Comparison of ENCODE assay signal across 8 mouse cellular contexts in genomic region chr12:110850929-110851256, GRCm38 (mm10). TPM values are rescaled to one million over a fixed set of nuclear protein-coding genes. Genes with fewer than 3 reads are reported as not detected.
DNase-seq lines count a peak whose midpoint lies in the region; ATAC-seq and TF ChIP-seq lines count a peak whose summit lies in the region.

No protein-coding gene starts in this region.

- no peaks in the 10 kb centered on the region for H3K27me3 ChIP-seq in C2C12 (ENCODE audit: control insufficient read depth, insufficient read depth, insufficient read length)
- peaks cover 5% of the 10 kb centered on the region for H3K27me3 ChIP-seq in forebrain, postnatal 0 days (ENCODE audit: insufficient read depth, low read length)
- no peaks in the 10 kb centered on the region for H3K27me3 ChIP-seq in liver, embryonic 13.5 days

- 25% methylated on average over 9 of the region's 9 CpGs for WGBS in forebrain, postnatal 0 days
- WGBS in liver, embryonic 13.5 days (ENCODE audit: insufficient replicate concordance), result 9% methylated on average over 9 of the region's 9 CpGs

- intact Hi-C loops in gastrocnemius, adult 2 months (cut with DNase I), result loop anchor here (5.0 kb wide), 1 partner anchor 141 kb away; no protein-coding TSS in a partner anchor
- intact Hi-C loops in left cerebral cortex, postnatal 14 days (cut with DNase I), result no loop called here

- ATAC-seq in forebrain, postnatal 0 days, result no peak
- peak; percentile 7; the same call in 1 of the 2 replicates for ATAC-seq in liver, embryonic 13.5 days (ENCODE audit: low read depth)

- TF ChIP-seq CTCF in gastrocnemius, adult 2 months (IDR thresholded peaks at IDR 0.05), result no peak
- TF ChIP-seq CTCF in C2C12 (IDR thresholded peaks at IDR 0.05; ENCODE audit: control insufficient read depth, insufficient read depth, insufficient read length), result no peak
- TF ChIP-seq CTCF in forebrain, postnatal 0 days (IDR thresholded peaks at IDR 0.05; ENCODE audit: low read depth), result no peak

- H3K4me3 ChIP-seq in gastrocnemius, adult 2 months, result peak overlapping the region; percentile 89
- peak overlapping the region; percentile 75 for H3K4me3 ChIP-seq in C2C12 (ENCODE audit: insufficient read depth, poor library complexity, severe bottlenecking)
- peak overlapping the region; percentile 87 for H3K4me3 ChIP-seq in forebrain, postnatal 0 days (ENCODE audit: low read depth, low read length)
- H3K4me3 ChIP-seq in liver, embryonic 13.5 days (replicated peaks), result peak overlapping the region; percentile 83

- peak overlapping the region; percentile 97 for H3ac ChIP-seq in C2C12 (ENCODE audit: control insufficient read depth, insufficient read length, low read depth)

- peaks cover 5% of the 10 kb centered on the region; the same call in 1 of the 2 replicates for H3K4me1 ChIP-seq in forebrain, postnatal 0 days (ENCODE audit: insufficient read depth)
- peaks cover 53% of the 10 kb centered on the region for H3K4me1 ChIP-seq in liver, embryonic 13.5 days (replicated peaks)

- no peaks in the 10 kb centered on the region for H3K9me3 ChIP-seq in forebrain, postnatal 0 days (ENCODE audit: low read length)
- H3K9me3 ChIP-seq in liver, embryonic 13.5 days (replicated peaks), result no peaks in the 10 kb centered on the region

- no peaks in the 10 kb centered on the region for H3K79me3 ChIP-seq in C2C12 (ENCODE audit: low read depth)

- H3K27ac ChIP-seq in gastrocnemius, adult 2 months, result peak overlapping the region; percentile 97
- H3K27ac ChIP-seq in forebrain, postnatal 0 days (ENCODE audit: low read depth, low read length), result no peak overlapping the region; the same call in 1 of the 2 replicates
- H3K27ac ChIP-seq in liver, embryonic 13.5 days, result peak overlapping the region; percentile 82

- peaks cover 11% of the 10 kb centered on the region for H3K79me2 ChIP-seq in C2C12 (ENCODE audit: control insufficient read depth, insufficient read depth)

- no peak for DNase-seq in gastrocnemius, adult 2 months
- DNase-seq in gastrocnemius, adult 8-10 months (ENCODE audit: low spot score in 2 of 2), result no peak
- DNase-seq in forebrain, postnatal 0 days, result no peak
- DNase-seq in liver, embryonic 13.5 days, result no peak
- DNase-seq in adrenal gland, postnatal 25 days, result no peak
- DNase-seq in left cerebral cortex, postnatal 14 days (ENCODE audit: low spot score in 2 of 2), result no peak
- DNase-seq in cerebellum, adult 8-10 months, result no peak

- peak overlapping the region; percentile 79 for H3K9ac ChIP-seq in forebrain, postnatal 0 days
- peak overlapping the region; percentile 88 for H3K9ac ChIP-seq in liver, embryonic 13.5 days

- peak overlapping the region; percentile 84 for H3K4me2 ChIP-seq in forebrain, postnatal 0 days (ENCODE audit: low read depth)
- H3K4me2 ChIP-seq in liver, embryonic 13.5 days, result peak overlapping the region; percentile 81

- no peaks in the 10 kb centered on the region for H3K36me3 ChIP-seq in C2C12 (ENCODE audit: control insufficient read depth, insufficient read depth)
- peaks cover 6% of the 10 kb centered on the region for H3K36me3 ChIP-seq in forebrain, postnatal 0 days (ENCODE audit: insufficient read depth)
- peaks cover 6% of the 10 kb centered on the region; the same call in 1 of the 2 replicates for H3K36me3 ChIP-seq in liver, embryonic 13.5 days

TF ChIP-seq in C2C12, 6 proteins besides CTCF, POLR2A, EP300 and RAD21:
- no peak for TF ChIP-seq FOSL1 (IDR thresholded peaks at IDR 0.05; ENCODE audit: insufficient read depth, low read length, poor library complexity, severe bottlenecking)
- no peak for TF ChIP-seq MYOG (IDR thresholded peaks at IDR 0.05; ENCODE audit: control insufficient read depth, extremely low read depth, insufficient read length)
- TF ChIP-seq CEBPB (IDR thresholded peaks at IDR 0.05; ENCODE audit: low read depth), result no peak
- no peak for TF ChIP-seq MYOD1 (IDR thresholded peaks at IDR 0.05; ENCODE audit: control insufficient read depth, insufficient read length, low read depth)
- TF ChIP-seq MAX (IDR thresholded peaks at IDR 0.05), result no peak
- TF ChIP-seq USF1 (IDR thresholded peaks at IDR 0.05; ENCODE audit: low read depth), result no peak

RNA-seq across cellular contexts. Expression of gene Zfp839, which starts 0.8 kb away (rescaled TPM):
- 1 to 10 TPM; 7.0 to 7.7 TPM for total RNA-seq in gastrocnemius, adult 2 months (2021)
- 1 to 10 TPM; 7.8 to 9.6 (median 8.4) TPM for total RNA-seq in gastrocnemius, adult 8-10 months (2022)
- 1.2 TPM for polyA plus RNA-seq in C2C12 (2012; fragmentation: generic; extraction: Trizol)
- total RNA-seq in forebrain, postnatal 0 days (2014; rRNA removed), result 4.5 and 5.9 TPM in 2 replicates
- polyA plus RNA-seq in forebrain, postnatal 0 days (2015; fragmentation: Nextera tagmentation; extraction: Ambion mirVana), result 0.63 and 2.4 TPM in 2 replicates
- polyA plus RNA-seq in liver, embryonic 13.5 days (2015; fragmentation: Nextera tagmentation; extraction: Ambion mirVana), result 1.6 TPM in 2 replicates
- total RNA-seq in adrenal gland, postnatal 25 days (2021), result 16.3 and 17.7 TPM in 2 replicates
- total RNA-seq in left cerebral cortex, postnatal 14 days (2021), result 1 to 10 TPM; 9.1 to 9.6 TPM

RNA-seq across cellular contexts. Expression of gene Mok, which starts 10.2 kb away (rescaled TPM):
- total RNA-seq in gastrocnemius, adult 2 months (2021), result under 1 TPM; 0.20 to 0.22 TPM
- total RNA-seq in gastrocnemius, adult 8-10 months (2022), result under 1 TPM in 2 of 4 experiments, not detected in 2; 0.35 to 0.52 TPM
- polyA plus RNA-seq in C2C12 (2012; fragmentation: generic; extraction: Trizol), result 2.0 TPM
- 12.8 and 20.5 TPM in 2 replicates for total RNA-seq in forebrain, postnatal 0 days (2014; rRNA removed)
- polyA plus RNA-seq in forebrain, postnatal 0 days (2015; fragmentation: Nextera tagmentation; extraction: Ambion mirVana), result 20.6 and 22.1 TPM in 2 replicates
- polyA plus RNA-seq in liver, embryonic 13.5 days (2015; fragmentation: Nextera tagmentation; extraction: Ambion mirVana), result 0.33 and 0.46 TPM in 2 replicates
- 1.4 and 1.5 TPM in 2 replicates for total RNA-seq in adrenal gland, postnatal 25 days (2021)
- 10 to 100 TPM; 10.7 to 12.8 TPM for total RNA-seq in left cerebral cortex, postnatal 14 days (2021)

RNA-seq across cellular contexts. Expression of gene Cinp, which starts 38.1 kb away (rescaled TPM):
- 10 to 100 TPM; 21.8 to 24.8 TPM for total RNA-seq in gastrocnemius, adult 2 months (2021)
- 10 to 100 TPM; 22.3 to 24.5 (median 22.8) TPM for total RNA-seq in gastrocnemius, adult 8-10 months (2022)
- 71.9 TPM for polyA plus RNA-seq in C2C12 (2012; fragmentation: generic; extraction: Trizol)
- 93.6 and 116 TPM in 2 replicates for total RNA-seq in forebrain, postnatal 0 days (2014; rRNA removed)
- 82.2 and 92.3 TPM in 2 replicates for polyA plus RNA-seq in forebrain, postnatal 0 days (2015; fragmentation: Nextera tagmentation; extraction: Ambion mirVana)
- polyA plus RNA-seq in liver, embryonic 13.5 days (2015; fragmentation: Nextera tagmentation; extraction: Ambion mirVana), result 91.0 and 100 TPM in 2 replicates
- 35.8 and 43.9 TPM in 2 replicates for total RNA-seq in adrenal gland, postnatal 25 days (2021)
- 100 to 1,000 TPM; 107 to 124 TPM for total RNA-seq in left cerebral cortex, postnatal 14 days (2021)

RNA-seq across cellular contexts. Expression of gene Tecpr2, which starts 38.2 kb away (rescaled TPM):
- 1 to 10 TPM; 2.4 TPM for total RNA-seq in gastrocnemius, adult 2 months (2021)
- 1 to 10 TPM; 2.8 to 3.2 (median 2.8) TPM for total RNA-seq in gastrocnemius, adult 8-10 months (2022)
- 3.4 TPM for polyA plus RNA-seq in C2C12 (2012; fragmentation: generic; extraction: Trizol)
- total RNA-seq in forebrain, postnatal 0 days (2014; rRNA removed), result 20.8 and 25.6 TPM in 2 replicates
- 3.4 and 5.6 TPM in 2 replicates for polyA plus RNA-seq in forebrain, postnatal 0 days (2015; fragmentation: Nextera tagmentation; extraction: Ambion mirVana)
- polyA plus RNA-seq in liver, embryonic 13.5 days (2015; fragmentation: Nextera tagmentation; extraction: Ambion mirVana), result 1.7 and 1.9 TPM in 2 replicates
- 9.5 and 10.1 TPM in 2 replicates for total RNA-seq in adrenal gland, postnatal 25 days (2021)
- total RNA-seq in left cerebral cortex, postnatal 14 days (2021), result 10 to 100 TPM; 42.6 to 45.2 TPM
